Mouse (Mus musculus) liver, adult 2 months (tissue): ENCODE results near the gene Ptprn2. TPM values are rescaled to one million over a fixed set of nuclear protein-coding genes. Genes with fewer than 3 reads are reported as not detected.

Experiments
- DNase-seq: peaks from one replicate; pipeline ENCODE4 v3.0.0-alpha.2; 2011; ENCODE audit warnings: low read depth, low spot score; ENCODE audit errors: extremely low read depth
- H3K27ac ChIP-seq: fragments of 200-500 bp; replicated peaks from 2 replicates; pipeline ENCODE4 v1.5.1; 2012; ENCODE audit warnings: low read depth, mild to moderate bottlenecking, control low read depth, inconsistent platforms, low read length; ENCODE audit not compliant: insufficient read depth
- H3K27me3 ChIP-seq: fragments of 200-500 bp; 2 replicates; pipeline ENCODE4 v1.6.1; 2012; ENCODE audit warnings: mild to moderate bottlenecking, moderate library complexity, low read length, inconsistent platforms; ENCODE audit not compliant: control insufficient read depth, insufficient read depth
- H3K36me3 ChIP-seq: fragments of 200-500 bp; 2 replicates; pipeline ENCODE4 v1.6.1; 2012; ENCODE audit warnings: low read length, inconsistent platforms; ENCODE audit not compliant: control insufficient read depth, insufficient read depth
- H3K4me1 ChIP-seq: fragments of 200-500 bp; 2 replicates; pipeline ENCODE4 v1.6.1; 2011; ENCODE audit warnings: low read length; ENCODE audit not compliant: control insufficient read depth, insufficient read depth
- H3K4me3 ChIP-seq: fragments of 200-500 bp; 2 replicates; pipeline ENCODE4 v1.5.1; 2011; ENCODE audit warnings: low read depth, mild to moderate bottlenecking, control low read depth, low read length, moderate library complexity; ENCODE audit not compliant: insufficient read depth
- H3K79me2 ChIP-seq: fragments of 200-500 bp; 2 replicates; pipeline ENCODE4 v1.6.1; 2012; ENCODE audit warnings: inconsistent platforms, mild to moderate bottlenecking, low read length, moderate library complexity; ENCODE audit not compliant: control insufficient read depth, insufficient read depth
- H3K9ac ChIP-seq: fragments of 200-500 bp; 2 replicates; pipeline ENCODE4 v1.6.1; 2012; ENCODE audit warnings: low read depth, mild to moderate bottlenecking, control low read depth, inconsistent platforms, low read length
- CTCF ChIP-seq: fragments of 200-500 bp; IDR thresholded peaks from 2 replicates; pipeline ENCODE4 v1.5.1; 2011; ENCODE audit warnings: low read depth, low read length, control low read depth
- POLR2A ChIP-seq: fragments of 200-500 bp; IDR thresholded peaks from 2 replicates; pipeline ENCODE4 v1.6.1; 2011; ENCODE audit warnings: low read length, control low read depth; ENCODE audit not compliant: insufficient read depth; ENCODE audit errors: extremely low read depth
- WGBS: fragments of 180-500 bp; shearing (Covaris S2); methylation state at CpG from one replicate; pipeline ENCODE4 v1.1.7; 2018; 5-methylcytosine and 5-hydroxymethylcytosine counted together
- polyA plus RNA-seq: library from polyadenylated mRNA; depleted of rRNA; stranded (reverse); fragments of >200 nt; gene quantifications from 2 replicates; pipeline ENCODE4 v1.2.3, GENCODE M21; 2012; rRNA removed
- total RNA-seq: library from RNA; depleted of rRNA; stranded (reverse); fragments of >200 nt; gene quantifications from 2 replicates; pipeline ENCODE4 v1.2.3, GENCODE M21; 2014; rRNA removed

Gene Ptprn2
- total RNA-seq, result 0.13 TPM in 1 of 2 replicates, not detected in the other
- polyA plus RNA-seq, result 0.06 TPM in 1 of 2 replicates, not detected in the other

DNA sequence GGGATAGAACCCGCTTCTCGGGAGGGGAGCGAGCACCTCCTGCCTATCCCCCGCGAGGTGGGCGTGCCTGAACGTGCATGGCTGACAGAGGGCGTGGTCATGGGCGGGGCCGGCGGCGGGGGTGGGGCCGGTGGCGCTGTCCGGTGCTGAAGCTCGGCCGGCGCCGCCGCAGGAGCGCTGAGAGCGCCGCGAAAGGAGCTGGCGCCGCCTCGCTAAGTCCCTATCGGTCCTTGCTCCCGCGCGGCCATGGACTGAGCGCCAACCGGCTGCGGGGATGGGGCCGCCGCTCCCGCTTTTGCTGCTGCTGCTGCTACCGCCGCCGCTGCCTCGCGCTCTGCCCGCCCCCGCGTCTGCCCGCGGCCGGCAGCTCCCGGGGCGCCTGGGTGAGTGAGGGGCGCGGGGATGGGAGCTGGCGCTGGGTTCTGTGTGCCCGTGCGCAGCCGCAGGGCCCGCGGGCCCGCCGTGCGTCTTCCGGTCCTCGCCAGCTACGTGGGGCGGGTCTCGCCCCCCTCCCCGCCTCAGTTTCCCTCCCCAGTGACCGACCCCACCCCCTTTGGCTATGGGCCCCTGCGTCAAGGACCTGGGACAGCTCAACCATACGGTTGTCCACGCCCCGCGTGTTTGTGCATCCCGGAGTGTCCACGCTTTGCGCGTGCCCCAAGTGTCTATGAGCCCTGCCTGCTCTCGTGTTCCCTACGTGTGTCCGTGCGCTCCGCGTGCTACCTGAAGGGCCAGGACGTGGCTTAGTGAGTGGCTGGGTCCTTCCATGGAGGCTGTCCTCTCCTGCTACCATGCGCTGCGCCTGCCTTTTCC, at the start of gene Ptprn2:
Gene Ptprn2, plus strand, starts transcription at position 130 of the 813 bp plus-strand sequence.
- H3K27me3 ChIP-seq, result peaks cover 13% of the 10 kb centered on the region
- WGBS, result 2% methylated on average over 82 of the region's 86 CpGs
- H3K9ac ChIP-seq, result no peak within 1 kb of the TSS

DNA sequence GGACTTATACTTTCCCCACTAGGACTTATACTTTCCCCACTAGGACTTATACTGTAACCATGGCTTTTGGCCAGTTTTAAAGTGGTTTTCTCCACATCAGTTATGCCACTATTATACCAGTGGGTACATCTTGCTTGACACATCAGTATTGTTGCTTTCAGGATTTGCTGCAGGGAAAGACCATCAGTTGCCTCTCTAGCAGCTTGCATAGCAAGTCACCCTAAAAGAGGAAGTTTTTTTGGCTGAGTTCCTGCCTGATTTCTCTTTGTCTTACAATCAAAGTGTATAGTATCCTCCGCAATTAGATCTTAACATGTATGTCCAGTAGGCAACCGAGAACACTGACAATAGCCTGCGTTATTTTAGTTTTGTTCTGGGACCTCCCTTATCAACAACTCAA, 49.4 kb upstream of the Ptprn2 start:
- no peaks in the 10 kb centered on the region for H3K79me2 ChIP-seq
- no peaks in the 10 kb centered on the region for H3K27me3 ChIP-seq
- H3K36me3 ChIP-seq, result no peaks in the 10 kb centered on the region; the same call in 1 of the 2 replicates
- H3K4me3 ChIP-seq, result no peak overlapping the region
- H3K9ac ChIP-seq, result no peak overlapping the region
- no peak overlapping the region for H3K27ac ChIP-seq
- TF ChIP-seq CTCF, result no peak
- TF ChIP-seq POLR2A, result no peak
- WGBS, result 88% methylated on average over 3 of the region's 3 CpGs
- H3K4me1 ChIP-seq, result no peaks in the 10 kb centered on the region
- peak; percentile 25 for DNase-seq

More for the DNA sequence above, at the start of gene Ptprn2:
- Histone ChIP-seq H3K36me3 (no peaks in the 10 kb centered on the region), H3K4me3 (peak within 1 kb of the TSS; percentile 49), H3K4me1 (no peaks in the 10 kb centered on the region), H3K27ac (no peak within 1 kb of the TSS), H3K79me2 (no peaks in the 10 kb centered on the region)
- no peak for DNase-seq
- TF ChIP-seq CTCF, result no peak
- no peak for TF ChIP-seq POLR2A

DNA sequence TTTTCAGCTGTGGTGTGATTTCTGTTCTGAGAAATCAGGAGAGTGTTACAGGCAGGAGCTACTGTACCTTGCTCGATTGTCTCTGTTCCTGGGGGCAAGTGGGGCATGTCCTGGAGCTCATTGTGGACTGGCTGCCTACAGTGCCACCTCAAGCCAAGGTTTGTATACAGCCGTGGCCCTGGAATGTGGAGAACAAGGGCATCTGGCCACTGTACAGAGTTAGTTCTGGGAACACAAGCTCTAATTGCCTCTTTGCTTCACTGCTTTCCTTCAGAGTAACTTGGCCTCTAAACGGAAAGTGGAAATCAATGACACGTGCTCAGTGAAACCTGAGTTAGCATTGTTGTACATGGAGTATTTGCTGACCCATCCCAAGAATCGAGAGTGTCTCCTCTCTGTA, 46.9 kb upstream of the Ptprn2 start:
- Histone ChIP-seq H3K9ac (no peak overlapping the region), H3K36me3 (no peaks in the 10 kb centered on the region; the same call in 1 of the 2 replicates), H3K27me3 (no peaks in the 10 kb centered on the region), H3K4me3 (no peak overlapping the region), H3K4me1 (no peaks in the 10 kb centered on the region), H3K27ac (no peak overlapping the region), H3K79me2 (no peaks in the 10 kb centered on the region)
- 88% methylated on average over 5 of the region's 5 CpGs for WGBS
- no peak for DNase-seq
- TF ChIP-seq CTCF, result no peak
- TF ChIP-seq POLR2A, result no peak

DNA sequence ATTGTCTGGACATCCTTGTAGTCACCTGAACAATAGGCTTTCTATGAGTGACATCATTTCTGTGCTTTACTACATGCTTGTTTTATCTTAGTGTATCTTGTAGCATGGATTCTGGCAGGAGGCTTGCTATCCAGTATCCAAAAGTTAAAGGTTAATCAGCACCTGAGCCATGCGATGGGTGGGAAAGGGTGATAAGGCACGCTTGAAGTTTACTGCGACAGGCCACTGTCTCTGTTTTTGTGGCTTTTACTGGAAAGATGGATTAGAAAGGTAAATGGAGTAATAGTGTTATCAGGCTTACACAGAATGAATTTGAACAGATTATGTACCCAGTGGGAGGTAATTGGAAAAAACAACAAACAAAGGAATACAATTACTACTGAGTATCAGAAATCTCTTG, 43.3 kb upstream of the Ptprn2 start:
- no peak overlapping the region for H3K27ac ChIP-seq
- H3K9ac ChIP-seq, result no peak overlapping the region
- WGBS, result 26% methylated on average over 3 of the region's 3 CpGs
- H3K4me1 ChIP-seq, result no peaks in the 10 kb centered on the region
- DNase-seq, result no peak
- H3K4me3 ChIP-seq, result no peak overlapping the region
- TF ChIP-seq POLR2A (no peak), CTCF (no peak)
- no peaks in the 10 kb centered on the region for H3K27me3 ChIP-seq
- no peaks in the 10 kb centered on the region for H3K79me2 ChIP-seq
- H3K36me3 ChIP-seq, result no peaks in the 10 kb centered on the region; the same call in 1 of the 2 replicates

DNA sequence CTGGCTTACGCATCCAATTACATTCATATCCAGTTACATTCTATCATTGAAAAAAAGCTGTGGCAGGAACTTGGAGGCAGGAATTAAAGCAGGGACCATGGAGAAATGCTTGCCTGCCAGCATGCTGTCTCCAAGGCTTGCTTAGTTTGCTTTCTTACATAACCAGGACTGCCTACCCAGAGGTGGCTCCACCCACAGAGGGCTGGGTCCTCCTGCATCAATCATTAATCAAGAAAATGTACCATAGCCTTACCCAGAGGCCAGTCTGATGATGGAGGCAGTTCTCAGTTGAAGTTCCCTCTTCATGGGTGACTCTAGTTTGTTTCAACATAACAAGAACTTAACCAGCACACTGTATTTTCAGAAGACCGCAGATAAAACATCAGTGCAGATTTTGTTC, 36.0 kb upstream of the Ptprn2 start:
- peak; percentile 34 for DNase-seq
- Histone ChIP-seq H3K4me3 (no peak overlapping the region), H3K27me3 (no peaks in the 10 kb centered on the region), H3K36me3 (no peaks in the 10 kb centered on the region), H3K9ac (no peak overlapping the region), H3K27ac (no peak overlapping the region), H3K4me1 (no peaks in the 10 kb centered on the region), H3K79me2 (no peaks in the 10 kb centered on the region)
- 94% methylated on average over 2 of the region's 2 CpGs for WGBS
- TF ChIP-seq CTCF (no peak), POLR2A (no peak)
